Mouse (Mus musculus) hindbrain, embryonic 13.5 days (tissue): ENCODE results near the gene Rps12. TPM values are rescaled to one million over a fixed set of nuclear protein-coding genes. Genes with fewer than 3 reads are reported as not detected.

ENCODE experiments used
- ATAC-seq: fragments of 200-750 bp; cut with Nextera tagmentation; 2 replicates; pipeline ENCODE4 v1.8.0; 2017; ENCODE audit warnings: moderate TSS enrichment; ENCODE audit not compliant: low FRiP score
- H3K27ac ChIP-seq: fragments of 300-500 bp; sonication (generic); 2 replicates; pipeline ENCODE4 v1.5.1; 2015; ENCODE audit warnings: inconsistent platforms, mild to moderate bottlenecking, moderate library complexity
- H3K27me3 ChIP-seq: fragments of 300-500 bp; sonication (generic); 2 replicates; pipeline ENCODE4 v1.6.1; 2015; ENCODE audit warnings: mild to moderate bottlenecking, inconsistent platforms
- H3K36me3 ChIP-seq: fragments of 300-500 bp; sonication (generic); 2 replicates; pipeline ENCODE4 v1.6.1; 2015; ENCODE audit warnings: mild to moderate bottlenecking, inconsistent platforms
- H3K4me1 ChIP-seq: fragments of 300-500 bp; sonication (generic); replicated peaks from 2 replicates; pipeline ENCODE4 v1.6.1; 2015; ENCODE audit warnings: inconsistent platforms
- H3K4me2 ChIP-seq: fragments of 300-500 bp; sonication (generic); 2 replicates; pipeline ENCODE4 v1.6.1; 2015; ENCODE audit warnings: inconsistent platforms, mild to moderate bottlenecking, moderate library complexity
- H3K4me3 ChIP-seq: fragments of 300-500 bp; sonication (generic); 2 replicates; pipeline ENCODE4 v1.5.1; 2015; ENCODE audit warnings: mild to moderate bottlenecking, inconsistent platforms
- H3K9ac ChIP-seq: fragments of 300-500 bp; sonication (generic); 2 replicates; pipeline ENCODE4 v1.6.1; 2015; ENCODE audit warnings: mild to moderate bottlenecking, inconsistent platforms
- H3K9me3 ChIP-seq: fragments of 300-500 bp; sonication (generic); 2 replicates; pipeline ENCODE4 v1.6.1; 2016; ENCODE audit warnings: inconsistent platforms
- WGBS: fragments of 180-500 bp; shearing (Covaris S2); methylation state at CpG from one replicate; pipeline ENCODE4 v1.1.7; 2015; 5-methylcytosine and 5-hydroxymethylcytosine counted together
- polyA plus RNA-seq: library from polyadenylated mRNA; unstranded; fragments of >200 nt; fragmentation: Nextera tagmentation; extraction: Ambion mirVana; gene quantifications from 2 replicates; pipeline ENCODE4 v1.2.1, GENCODE M21; 2015

Rps12 gene
- polyA plus RNA-seq, 1 experiment from 2014 or later: 110 TPM

GRCm38 (mm10) chr10:23782855-23783492, 4.1 kb downstream of the Rps12 start:
- H3K4me2 ChIP-seq: no peak overlapping the region
- peaks cover 45% of the 10 kb centered on the region for H3K36me3 ChIP-seq
- H3K9ac ChIP-seq: no peak overlapping the region
- ATAC-seq: no peak
- H3K27me3 ChIP-seq: no peaks in the 10 kb centered on the region
- WGBS: 34% methylated on average over 2 of the region's 2 CpGs
- H3K9me3 ChIP-seq: no peaks in the 10 kb centered on the region
- no peak overlapping the region for H3K27ac ChIP-seq
- no peak overlapping the region for H3K4me3 ChIP-seq
- peaks cover 26% of the 10 kb centered on the region for H3K4me1 ChIP-seq

- ATAC-seq: no peak
- no peaks in the 10 kb centered on the region for H3K9me3 ChIP-seq
- no peak overlapping the region for H3K9ac ChIP-seq
- no peak overlapping the region for H3K4me3 ChIP-seq
- H3K36me3 ChIP-seq: peaks cover 45% of the 10 kb centered on the region
- no peaks in the 10 kb centered on the region for H3K27me3 ChIP-seq
- H3K4me1 ChIP-seq: peaks cover 24% of the 10 kb centered on the region
- H3K27ac ChIP-seq: no peak overlapping the region
- no peak overlapping the region for H3K4me2 ChIP-seq
- 90% methylated on average over 11 of the region's 11 CpGs for WGBS
Observed at GRCm38 (mm10) chr10:23781760-23782735, 5.0 kb downstream of the Rps12 start.

GRCm38 (mm10) chr10:23780539-23781275, 6.4 kb downstream of the Rps12 start:
- Histone ChIP-seq H3K4me1 (peaks cover 16% of the 10 kb centered on the region), H3K9me3 (no peaks in the 10 kb centered on the region), H3K36me3 (peaks cover 43% of the 10 kb centered on the region), H3K9ac (no peak overlapping the region), H3K27ac (no peak overlapping the region), H3K4me3 (no peak overlapping the region), H3K4me2 (no peak overlapping the region), H3K27me3 (no peaks in the 10 kb centered on the region)
- WGBS: 84% methylated on average over 6 of the region's 6 CpGs
- ATAC-seq: no peak

GRCm38 (mm10) chr10:23777288-23777945, 9.7 kb downstream of the Rps12 start:
- Histone ChIP-seq H3K4me2 (no peak overlapping the region), H3K9me3 (no peaks in the 10 kb centered on the region), H3K4me1 (no peaks in the 10 kb centered on the region), H3K27ac (no peak overlapping the region), H3K4me3 (no peak overlapping the region), H3K36me3 (peaks cover 18% of the 10 kb centered on the region), H3K27me3 (no peaks in the 10 kb centered on the region), H3K9ac (no peak overlapping the region)
- 35% methylated on average over 5 of the region's 5 CpGs for WGBS
- peak; percentile 67 for ATAC-seq

- Histone ChIP-seq H3K4me1 (no peaks in the 10 kb centered on the region), H3K27me3 (no peaks in the 10 kb centered on the region), H3K9me3 (no peaks in the 10 kb centered on the region), H3K27ac (no peak overlapping the region), H3K36me3 (no peaks in the 10 kb centered on the region), H3K4me3 (no peak overlapping the region), H3K9ac (no peak overlapping the region), H3K4me2 (no peak overlapping the region)
- WGBS: 83% methylated on average over 7 of the region's 7 CpGs
- ATAC-seq: no peak
Observed at GRCm38 (mm10) chr10:23754166-23754565, 32.9 kb downstream of the Rps12 start.

Other genes with a start within 250 kb of the Rps12 start
- gene Slc18b1, start 9.7 kb upstream of the Rps12 start, polyA plus RNA-seq: 22.0 and 22.2 TPM in 2 replicates
- not detected in 2 replicates for gene Vnn3, start 64.2 kb upstream of the Rps12 start, polyA plus RNA-seq
- 0.09 and 0.21 TPM in 2 replicates for gene Vnn1, start 107.4 kb upstream of the Rps12 start, polyA plus RNA-seq
- gene Taar1, start 133.1 kb upstream of the Rps12 start, polyA plus RNA-seq: not detected in 2 replicates
- gene Taar2, start 151.3 kb upstream of the Rps12 start, polyA plus RNA-seq: not detected in 2 replicates
- not detected in 2 replicates for gene Taar3, start 162.3 kb upstream of the Rps12 start, polyA plus RNA-seq
- not detected in 2 replicates for gene Taar4, start 173.2 kb upstream of the Rps12 start, polyA plus RNA-seq
- not detected in 2 replicates for gene Taar5, start 183.4 kb upstream of the Rps12 start, polyA plus RNA-seq
- not detected in 2 replicates for gene Taar6, start 198.4 kb upstream of the Rps12 start, polyA plus RNA-seq
- not detected in 2 replicates for gene Taar7a, start 206.2 kb upstream of the Rps12 start, polyA plus RNA-seq
- not detected in 2 replicates for gene Taar7b, start 212.7 kb upstream of the Rps12 start, polyA plus RNA-seq
- not detected in 2 replicates for gene Taar7d, start 239.9 kb upstream of the Rps12 start, polyA plus RNA-seq